Mouse (Mus musculus) left cerebral cortex, adult 9 months (tissue): Measurements from ENCODE around the gene Por.

Experiments used
- DNase-seq, 2 experiments: peaks; one replicate each; pipeline ENCODE4 v3.0.0; 2022; ENCODE audit warnings: low spot score in 2 of 2

The Por gene

DNA sequence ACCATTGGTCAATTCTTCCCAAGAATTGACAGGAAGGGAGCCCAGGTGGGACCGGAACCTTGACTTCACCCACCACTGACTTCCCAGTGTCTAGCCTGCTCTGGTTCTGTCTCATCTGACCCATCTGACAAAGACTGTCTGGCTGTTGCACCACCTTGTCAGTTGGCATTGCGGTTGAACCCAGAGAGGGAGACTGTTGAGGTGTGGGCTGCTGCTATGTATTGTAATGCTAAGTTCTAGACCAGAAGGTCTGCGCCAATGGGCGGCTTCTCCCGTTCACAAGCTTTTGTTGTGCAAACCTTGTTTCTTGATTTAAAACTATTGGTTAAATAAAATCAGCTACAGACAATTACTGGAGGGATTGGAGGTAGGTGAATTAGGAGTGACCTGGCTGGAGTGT, 12.7 kb upstream of the Por start:
- no peak for DNase-seq

DNA sequence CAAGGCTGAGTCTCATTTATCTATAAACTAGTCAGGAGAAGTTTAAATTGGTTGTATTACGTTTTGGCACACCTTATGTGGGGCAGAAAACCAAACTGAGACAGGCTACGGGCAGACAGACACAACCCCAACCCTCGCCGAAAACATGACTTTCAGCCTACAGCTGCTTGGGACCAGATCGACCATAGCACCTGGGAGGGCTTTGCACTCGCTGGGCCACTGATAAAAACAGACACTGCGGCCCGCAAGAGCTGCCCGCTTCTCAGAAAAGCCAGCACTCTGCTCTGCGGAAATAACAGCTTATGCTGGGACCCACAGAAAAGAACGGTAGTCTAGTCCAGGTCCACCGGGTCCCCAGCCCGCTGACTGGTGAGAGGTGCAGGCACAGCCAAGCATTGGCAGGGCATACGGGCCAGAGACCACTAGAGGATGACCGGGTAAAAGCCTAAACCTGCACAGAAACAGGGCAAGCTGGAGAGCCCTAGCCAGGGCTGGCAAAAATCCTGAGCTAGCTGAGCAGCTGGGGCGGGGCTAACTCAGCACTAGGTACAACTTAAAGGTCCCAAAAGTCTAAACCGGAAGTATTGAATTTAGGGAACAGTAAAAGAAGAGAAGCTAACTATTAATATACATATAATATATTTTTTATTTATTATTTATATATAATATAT, 12.0 kb upstream of the Por start:
- no peak for DNase-seq

DNA sequence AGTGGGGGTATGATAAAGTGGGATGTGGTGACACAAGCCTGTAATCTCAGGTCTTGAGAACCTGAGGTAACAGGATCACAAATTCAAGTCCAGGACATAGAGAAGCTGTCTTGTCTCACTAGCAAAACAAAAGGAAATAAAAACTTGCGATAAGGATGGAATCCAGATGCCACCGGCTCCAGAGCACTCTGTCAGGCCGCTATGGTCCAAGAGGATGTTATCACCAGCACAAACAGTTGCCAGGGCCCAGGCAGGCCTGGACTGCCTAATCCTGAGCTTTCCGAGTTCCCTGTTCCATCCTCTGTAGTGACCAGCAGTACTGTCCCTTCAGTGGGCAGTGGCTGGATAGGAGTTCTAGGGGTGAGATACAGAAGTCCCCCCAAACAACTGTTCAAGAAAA, 9.9 kb upstream of the Por start:
- DNase-seq, result no peak

DNA sequence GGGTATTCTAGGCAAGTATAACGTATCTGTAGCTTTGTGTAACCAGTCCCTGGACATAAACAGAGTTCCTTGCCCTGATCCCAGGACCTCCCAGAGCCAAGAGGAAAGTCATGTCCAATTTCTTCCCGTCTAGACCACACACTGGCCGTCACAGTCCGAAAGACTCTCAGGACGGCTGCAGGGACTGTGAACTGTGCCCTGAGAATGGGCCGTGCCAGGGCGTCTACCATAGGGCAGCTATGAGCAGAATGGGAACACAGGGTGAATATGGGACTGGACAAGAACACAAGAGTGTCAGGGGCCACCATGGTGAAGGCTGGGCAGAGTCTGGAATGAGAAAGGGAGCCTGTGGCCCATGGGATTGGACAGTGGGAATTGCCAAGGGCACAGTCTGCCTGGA, 9.3 kb upstream of the Por start:
- no peak for DNase-seq

DNA sequence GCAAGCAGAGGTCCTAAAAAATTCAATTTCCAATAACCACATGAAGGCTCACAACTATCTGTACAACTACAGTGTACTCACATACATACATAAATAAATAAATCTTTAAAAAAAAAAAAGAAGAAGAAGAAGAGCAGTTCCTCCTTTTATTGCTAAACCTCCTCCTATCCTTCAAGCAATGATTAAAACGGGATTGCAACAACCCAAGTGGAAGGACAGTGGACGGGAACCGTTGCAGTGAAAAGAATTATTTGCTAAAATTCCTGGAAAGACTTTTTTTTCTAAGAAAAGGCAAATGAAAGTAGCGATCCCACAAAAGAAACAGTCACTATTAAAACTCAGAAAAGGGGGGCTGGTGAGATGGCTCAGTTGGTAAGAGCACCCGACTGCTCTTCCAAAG, 2.9 kb upstream of the Por start:
- no peak for DNase-seq

DNA sequence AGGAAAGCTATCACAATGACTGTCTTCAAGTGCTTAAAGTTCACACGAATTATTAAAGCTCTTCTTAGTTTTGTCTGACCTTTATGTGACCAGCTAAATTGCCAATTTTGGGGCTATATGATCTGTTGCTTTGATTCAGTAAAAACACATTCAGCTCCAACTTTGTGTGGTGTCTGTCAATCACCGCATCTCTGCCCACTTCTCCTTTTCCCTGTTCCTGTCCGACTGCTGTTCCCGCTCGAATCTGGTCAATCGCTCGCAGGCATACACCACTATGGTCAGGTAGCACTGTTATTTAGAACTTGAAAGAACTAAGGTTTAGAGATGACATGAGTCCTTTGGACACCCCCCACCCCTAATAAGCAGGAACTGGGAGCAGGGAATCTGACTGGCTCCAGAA, 1.8 kb upstream of the Por start:
- no peak for DNase-seq

DNA sequence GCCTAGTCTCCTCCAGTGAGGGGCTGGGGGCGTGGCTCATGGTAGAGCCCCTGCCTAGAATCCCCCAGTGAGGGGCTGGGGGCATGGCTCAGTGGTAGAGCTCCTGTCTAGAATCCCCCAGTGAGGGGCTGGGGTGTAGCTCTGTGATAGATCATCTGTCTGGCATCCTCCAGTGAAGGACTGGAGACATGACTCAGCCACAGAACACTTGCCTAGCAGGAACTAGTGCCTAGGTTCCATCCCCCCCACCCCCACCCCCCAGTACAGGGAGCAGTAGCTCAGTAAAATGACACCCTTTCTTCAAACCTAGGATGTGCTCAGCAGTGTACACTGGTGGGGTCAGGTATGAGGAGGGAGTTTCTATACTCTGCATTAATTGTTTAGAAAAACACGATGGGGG, 1.0 kb downstream of the Por start:
- DNase-seq, result no peak

DNA sequence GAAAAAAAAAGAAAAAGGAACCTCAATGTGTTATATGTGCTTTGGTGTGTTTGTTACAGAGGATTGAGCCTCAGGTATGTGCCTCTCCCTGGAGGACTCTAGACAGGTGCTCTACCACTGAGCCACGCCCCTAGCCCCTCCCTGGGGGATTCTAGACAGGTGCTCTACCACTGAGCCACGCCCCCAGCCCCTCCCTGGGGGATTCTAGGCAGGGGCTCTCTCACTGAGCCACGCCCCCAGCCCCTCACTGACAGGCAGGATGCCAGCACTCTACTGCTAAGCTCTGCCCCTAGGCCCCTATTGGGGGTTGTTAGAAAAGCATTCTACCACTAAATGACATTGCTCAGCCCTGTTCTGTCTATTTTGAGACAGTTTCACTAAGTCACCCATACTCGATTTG, 2.7 kb downstream of the Por start:
- no peak for DNase-seq

DNA sequence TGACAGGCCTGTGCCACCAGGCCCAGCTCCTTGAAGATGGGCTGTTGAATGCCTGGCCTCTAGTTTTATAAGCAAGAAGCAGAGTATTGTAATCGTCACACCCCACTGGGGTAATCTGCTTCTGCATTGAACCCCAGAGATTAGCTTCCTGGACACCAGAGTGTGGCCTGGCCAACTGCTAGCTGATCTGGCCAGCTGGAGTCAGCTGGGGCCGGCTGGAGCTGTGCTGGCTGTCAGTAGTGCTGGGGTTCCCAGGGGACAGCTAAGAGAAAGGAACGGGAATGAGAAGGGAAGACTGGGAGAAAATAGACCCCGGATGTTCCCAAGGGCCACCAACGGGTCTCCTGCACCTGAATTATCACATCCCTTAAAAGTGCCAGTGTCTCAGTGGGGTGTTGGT, 3.1 kb downstream of the Por start:
- no peak for DNase-seq

DNA sequence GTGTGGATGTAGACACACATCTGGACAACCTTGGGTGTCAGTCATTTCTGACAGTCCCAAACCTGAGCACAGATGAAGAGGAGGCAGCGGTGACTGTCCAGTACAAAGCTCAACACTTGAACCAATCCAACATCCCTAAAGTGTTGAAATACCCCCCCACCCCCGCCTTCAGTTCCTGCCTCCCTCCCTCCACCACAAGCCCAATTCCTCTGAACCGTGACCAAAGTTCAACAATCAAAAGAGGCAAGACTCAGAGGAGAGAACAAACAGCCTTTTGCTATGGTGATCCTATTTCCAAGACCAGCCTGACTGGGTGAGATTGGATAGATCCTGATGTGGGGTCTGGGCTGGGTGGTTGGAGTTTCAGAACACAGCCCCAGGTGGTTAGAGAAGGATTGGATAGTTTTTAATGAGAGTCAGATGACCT, 4.5 kb downstream of the Por start:
- DNase-seq, result no peak

DNA sequence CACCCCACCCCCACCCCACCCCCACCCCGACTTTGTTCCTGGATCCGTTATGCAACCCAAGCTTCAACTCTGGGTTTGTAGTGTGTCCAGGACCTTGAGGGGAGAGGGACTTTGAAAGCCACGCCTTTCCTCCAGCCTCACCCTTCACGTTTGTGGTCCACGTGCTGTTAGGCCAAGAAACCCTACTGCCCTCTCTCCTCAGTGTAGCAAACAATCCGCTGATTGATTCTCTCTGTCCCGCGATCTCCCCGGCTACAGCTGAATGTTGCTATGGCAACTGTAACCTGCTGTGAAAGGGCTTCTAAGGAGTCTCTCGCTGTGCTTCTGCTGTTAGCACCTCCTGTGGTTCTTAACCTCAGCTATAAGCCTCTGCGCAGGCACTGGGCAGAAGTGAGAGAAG, 5.0 kb downstream of the Por start:
- DNase-seq, result peak; percentile 80

DNA sequence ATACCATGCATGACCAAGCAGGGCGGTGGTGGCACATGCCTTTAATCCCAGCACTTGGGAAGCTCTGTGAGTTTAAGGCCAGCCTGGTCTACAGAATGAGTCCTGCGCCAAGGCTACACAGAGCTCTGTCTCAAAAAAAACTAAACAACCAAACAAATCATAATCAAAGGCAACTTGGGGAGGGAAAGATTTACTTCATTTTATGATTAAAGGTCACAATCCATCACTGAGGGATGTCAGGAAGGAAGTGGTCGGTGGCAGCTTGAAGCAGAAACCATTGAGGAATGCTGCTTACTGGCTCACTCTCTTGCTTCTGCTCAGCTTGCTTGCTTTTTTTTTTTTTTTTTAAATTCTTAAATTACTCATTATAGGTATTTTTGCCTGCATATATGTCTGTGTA, 6.9 kb downstream of the Por start:
- no peak for DNase-seq

DNA sequence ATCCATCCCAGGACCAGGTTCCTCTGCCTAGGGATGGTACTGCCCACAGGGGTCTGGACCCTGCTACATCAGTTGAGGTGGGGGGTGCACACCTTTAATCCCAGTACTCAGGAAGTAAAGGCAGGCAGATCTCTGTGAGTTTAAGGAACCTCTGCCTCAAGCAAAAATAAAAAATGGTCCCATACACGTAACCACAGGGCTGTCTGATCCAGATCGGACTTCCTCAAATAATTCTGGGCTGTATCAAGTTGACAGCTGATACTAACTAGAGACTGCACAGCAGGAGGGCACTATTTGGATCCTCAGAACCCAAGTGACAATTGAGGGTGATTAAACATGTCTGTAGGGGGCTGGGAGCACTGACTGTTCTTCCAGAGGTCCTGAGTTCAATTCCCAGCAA, 7.4 kb downstream of the Por start:
- no peak for DNase-seq

DNA sequence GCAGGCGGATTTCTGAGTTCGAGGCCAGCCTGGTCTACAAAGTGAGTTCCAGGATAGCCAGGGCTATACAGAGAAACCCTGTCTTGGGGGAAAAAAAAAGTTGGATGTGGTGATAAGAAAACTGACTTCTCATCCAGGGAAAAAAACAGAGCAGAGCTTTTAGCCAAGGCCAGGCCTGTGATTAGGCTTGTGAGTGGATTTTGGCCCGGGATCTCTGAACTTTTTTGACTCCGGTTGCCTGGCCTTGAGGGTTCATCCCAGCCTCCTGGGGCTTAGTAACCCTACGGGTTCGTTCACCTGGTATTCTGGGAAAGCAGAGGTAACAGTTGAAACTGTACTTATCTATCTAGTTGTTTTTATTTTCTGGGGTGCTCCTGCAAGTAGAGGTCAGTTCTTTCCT, 8.6 kb downstream of the Por start:
- DNase-seq, result no peak

DNA sequence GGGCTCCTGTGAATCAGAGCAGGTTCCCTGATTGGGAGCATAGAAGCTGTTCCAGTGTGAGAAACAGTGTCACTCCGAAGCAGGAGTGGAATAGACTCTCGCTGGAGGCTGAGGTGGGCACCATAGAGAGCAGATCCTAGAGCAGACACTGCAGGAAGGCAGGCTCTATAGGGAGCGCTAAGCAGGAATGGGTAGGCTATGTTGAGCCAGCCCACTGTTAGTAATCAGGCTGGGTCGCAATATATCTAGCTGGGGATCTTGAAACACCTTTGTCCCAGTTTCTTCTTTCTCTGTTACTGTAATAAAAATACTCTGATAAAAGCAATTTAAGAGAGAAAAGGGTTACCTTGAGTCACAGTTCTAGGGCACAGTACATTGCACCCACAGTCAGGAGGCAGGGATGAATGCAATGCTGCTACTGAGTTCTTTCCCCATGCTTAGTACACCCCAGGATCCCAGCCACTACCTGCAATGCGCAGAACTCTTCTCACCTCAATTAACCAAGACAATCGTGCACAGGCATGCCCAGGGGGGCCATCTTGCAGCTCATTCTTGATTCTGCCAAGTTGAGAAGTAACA, 11.2 kb downstream of the Por start:
- DNase-seq, result no peak

DNA sequence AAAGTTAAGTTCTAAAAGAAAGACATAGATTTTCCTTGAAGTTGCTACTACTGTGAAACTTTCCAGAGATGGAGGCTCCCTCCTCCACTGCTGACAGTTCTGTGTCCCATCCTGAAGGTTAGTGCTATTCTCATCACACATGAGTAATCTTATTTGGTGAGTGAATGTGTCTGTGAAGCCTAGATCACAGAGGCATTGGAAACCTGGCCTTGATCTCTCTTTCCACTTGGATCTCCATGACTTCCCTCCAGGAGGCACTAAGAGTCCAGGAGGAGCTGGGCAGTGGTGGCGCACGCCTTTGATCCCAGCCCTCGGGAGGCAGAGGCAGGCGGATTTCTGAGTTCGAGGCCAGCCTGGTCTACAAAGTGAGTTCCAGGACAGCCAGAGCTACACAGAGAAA, 12.2 kb downstream of the Por start:
- DNase-seq, result no peak

DNA sequence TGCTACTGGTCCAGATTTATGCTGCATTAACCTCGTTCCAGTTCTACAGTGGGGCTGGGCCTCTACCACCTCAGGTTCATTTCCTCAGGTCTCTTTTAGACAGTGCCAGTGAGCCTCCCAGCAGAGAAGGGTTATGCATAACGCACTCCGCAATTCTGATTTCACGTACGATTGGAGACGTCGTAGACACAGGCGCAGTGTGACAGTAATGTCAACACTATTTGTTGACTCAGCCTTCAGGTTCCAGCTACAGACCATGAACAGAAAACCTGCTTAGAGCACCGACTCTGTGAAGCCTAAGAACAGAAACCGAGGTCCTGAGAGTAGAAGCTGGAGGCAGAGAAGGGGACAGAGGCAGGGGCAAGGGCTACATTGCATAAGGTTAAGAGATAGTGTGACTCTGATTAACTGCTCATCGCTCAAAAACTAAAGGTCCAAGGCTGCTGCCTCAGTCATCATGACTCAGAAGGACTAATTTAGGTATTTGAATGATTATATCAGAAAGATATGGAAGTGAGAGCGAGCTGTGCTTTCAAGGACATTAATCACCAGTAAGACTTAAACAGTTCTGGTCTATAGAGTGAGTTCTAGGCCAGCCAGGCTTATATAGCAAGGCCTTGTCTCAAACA, 13.2 kb downstream of the Por start:
- no peak for DNase-seq

DNA sequence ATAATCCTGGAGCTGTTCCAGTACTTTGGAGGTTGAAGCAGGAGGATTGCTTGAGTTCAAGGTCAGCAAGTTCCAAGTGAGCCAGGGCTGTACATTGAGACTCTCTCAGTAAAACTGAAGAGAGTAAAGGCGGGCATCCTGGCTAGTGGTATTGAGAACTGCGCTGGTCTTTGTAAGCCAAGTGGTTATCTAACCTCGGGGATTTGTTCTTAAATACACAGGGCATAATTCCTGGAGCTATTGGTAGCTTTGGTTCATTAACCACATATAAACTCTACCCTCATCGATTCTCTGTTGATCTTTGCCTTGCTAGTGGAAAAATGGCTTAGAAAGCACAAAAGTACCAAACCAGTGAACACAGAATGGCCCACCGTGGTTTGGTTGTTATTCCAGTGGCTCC, 20.6 kb downstream of the Por start:
- DNase-seq, result no peak

DNA sequence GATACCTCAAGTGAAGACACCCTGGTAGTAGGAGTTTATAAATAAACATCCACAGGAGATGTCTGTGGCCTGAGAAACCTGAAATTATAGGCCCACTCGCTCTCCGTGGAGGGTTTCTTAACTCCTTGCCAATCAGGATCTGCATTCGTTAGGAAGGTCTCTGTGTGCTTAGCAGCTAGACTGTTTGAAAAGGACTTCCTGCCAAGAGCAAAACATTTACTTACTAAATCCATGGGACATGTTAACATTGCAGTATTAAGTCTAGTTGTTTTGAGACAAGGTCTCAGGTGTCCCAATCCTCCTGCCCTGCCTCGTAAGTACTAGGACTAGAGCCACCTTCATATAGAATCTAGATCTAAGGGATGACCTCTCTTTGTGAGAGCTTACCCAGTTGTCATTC, 21.4 kb downstream of the Por start:
- no peak for DNase-seq

DNA sequence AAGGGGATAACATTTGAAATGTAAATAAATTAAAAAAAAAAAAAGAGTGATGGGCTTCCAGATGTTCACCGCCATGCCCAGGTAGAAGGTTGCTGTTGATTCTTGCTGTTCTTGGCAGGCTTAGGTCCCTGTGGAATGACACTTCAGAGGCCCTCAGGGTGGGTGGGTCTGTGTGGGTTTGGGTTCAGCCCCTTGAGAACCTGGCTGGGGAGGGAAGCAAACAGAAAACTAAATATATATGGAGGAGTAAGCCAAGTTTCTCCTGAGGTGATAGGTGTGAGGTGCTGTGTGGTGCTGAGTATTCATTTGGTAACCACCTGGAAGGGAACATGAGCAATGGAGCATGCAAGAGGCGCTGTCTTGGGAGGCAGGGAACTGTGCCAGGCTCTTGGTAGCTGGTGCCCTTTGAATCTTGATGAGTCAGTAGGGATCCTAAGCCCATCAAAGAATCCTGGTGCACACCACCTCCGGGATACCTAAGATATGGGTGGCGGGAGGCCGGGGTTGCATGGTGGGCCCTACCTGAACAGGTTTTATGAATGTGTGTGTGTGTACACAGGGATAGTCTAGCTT, 23.5 kb downstream of the Por start:
- DNase-seq, result no peak

DNA sequence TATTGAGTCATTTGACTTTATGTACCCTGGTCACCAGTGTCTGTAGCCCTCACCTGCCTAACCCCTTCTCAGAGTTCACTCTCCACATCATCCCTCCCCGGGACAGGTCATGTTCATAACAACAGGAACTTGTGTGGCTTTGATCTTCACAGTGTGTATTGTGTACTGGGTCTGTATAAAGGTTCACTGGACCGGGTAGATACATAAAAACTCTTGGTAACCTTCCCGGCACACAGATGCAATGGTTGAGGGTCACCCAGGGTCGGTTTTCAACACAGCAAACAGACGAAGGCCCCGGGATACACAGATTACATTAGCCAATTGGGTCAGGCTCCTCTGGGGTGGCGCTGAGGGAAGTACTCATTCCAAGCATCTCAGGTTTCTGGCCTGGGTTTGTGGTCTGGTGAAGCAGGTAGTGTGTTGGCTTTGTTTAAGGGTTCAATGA, 25.5 kb downstream of the Por start:
- DNase-seq, result no peak

DNA sequence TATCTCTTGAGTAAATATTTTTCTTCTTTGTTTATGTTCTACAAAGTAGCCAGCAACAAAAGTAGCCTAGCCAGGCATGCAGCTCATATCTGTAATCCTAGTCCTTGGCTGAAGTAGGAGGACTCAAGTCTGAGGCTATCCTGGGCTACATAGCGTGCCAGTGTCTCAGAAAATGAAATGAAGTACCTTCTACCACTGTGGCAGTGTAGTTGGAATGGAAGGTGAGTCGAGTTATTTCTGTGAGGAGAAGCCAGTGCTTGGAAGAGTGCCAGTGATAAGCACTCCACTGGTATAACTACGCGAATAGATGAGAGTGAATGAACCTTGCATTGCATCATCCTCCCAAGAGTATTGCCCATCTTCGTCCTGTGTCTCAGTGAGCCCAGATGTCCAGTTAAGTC, 27.9 kb downstream of the Por start:
- no peak for DNase-seq

DNA sequence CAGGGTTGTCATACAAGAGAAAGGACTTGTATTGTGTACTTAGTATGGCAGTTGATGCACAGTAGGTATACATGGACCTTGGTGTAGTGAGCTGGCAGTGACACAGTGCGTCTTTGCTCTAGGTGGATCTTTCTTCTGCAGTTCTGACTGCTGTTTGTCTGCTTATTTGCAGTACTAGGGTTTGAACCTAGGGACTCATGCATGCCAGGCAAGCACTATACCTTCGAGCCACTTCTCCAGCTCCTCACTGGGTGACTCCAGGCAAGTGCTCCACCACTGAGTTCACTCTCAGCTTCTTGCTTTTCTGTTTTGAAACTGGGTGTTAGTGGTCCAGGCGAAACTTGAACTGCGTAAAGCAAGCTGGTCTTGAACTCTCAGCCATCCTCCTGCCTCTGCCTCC, 31.8 kb downstream of the Por start:
- no peak for DNase-seq
